Mouse (Mus musculus) hindbrain, embryonic 12.5 days (tissue): Measurements from ENCODE around the gene Gm49358. TPM values are rescaled to one million over a fixed set of nuclear protein-coding genes. Genes with fewer than 3 reads are reported as not detected.
A peak's percentile ranks its signal among the peaks of the same experiment; 100 is the strongest.

Source experiments
- ATAC-seq: fragments of 200-750 bp; cut with Nextera tagmentation; 2 replicates; pipeline ENCODE4 v1.8.0; 2017; ENCODE audit warnings: moderate TSS enrichment; ENCODE audit not compliant: low FRiP score
- H3K27ac ChIP-seq: fragments of 300-500 bp; sonication (generic); 2 replicates; pipeline ENCODE4 v1.5.1; 2016; ENCODE audit warnings: mild to moderate bottlenecking
- H3K27me3 ChIP-seq: fragments of 300-500 bp; sonication (generic); 2 replicates; pipeline ENCODE4 v1.6.1; 2016; ENCODE audit warnings: mild to moderate bottlenecking
- H3K36me3 ChIP-seq: fragments of 300-500 bp; sonication (generic); 2 replicates; pipeline ENCODE4 v1.6.1; 2016; ENCODE audit warnings: mild to moderate bottlenecking
- H3K4me1 ChIP-seq: fragments of 300-500 bp; sonication (generic); 2 replicates; pipeline ENCODE4 v1.6.1; 2016
- H3K4me2 ChIP-seq: fragments of 300-500 bp; sonication (generic); replicated peaks from 2 replicates; pipeline ENCODE4 v1.6.1; 2016; ENCODE audit warnings: mild to moderate bottlenecking
- H3K4me3 ChIP-seq: fragments of 300-500 bp; sonication (generic); 2 replicates; pipeline ENCODE4 v1.5.1; 2016; ENCODE audit warnings: mild to moderate bottlenecking
- H3K9ac ChIP-seq: fragments of 300-500 bp; sonication (generic); 2 replicates; pipeline ENCODE4 v1.6.1; 2016; ENCODE audit warnings: mild to moderate bottlenecking, moderate library complexity
- H3K9me3 ChIP-seq: fragments of 300-500 bp; sonication (generic); replicated peaks from 2 replicates; pipeline ENCODE4 v1.6.1; 2016; ENCODE audit warnings: mild to moderate bottlenecking
- WGBS: fragments of 180-500 bp; shearing (Covaris S2); methylation state at CpG from one replicate; pipeline ENCODE4 v1.1.7; 2016; 5-methylcytosine and 5-hydroxymethylcytosine counted together
- polyA plus RNA-seq: library from polyadenylated mRNA; unstranded; fragments of >200 nt; fragmentation: Nextera tagmentation; extraction: Ambion mirVana; gene quantifications from 2 replicates; pipeline ENCODE4 v1.2.1, GENCODE M21; 2016

Gm49358 gene
- polyA plus RNA-seq, 1 experiment from 2014 or later, result not detected

- Histone ChIP-seq H3K4me2 (no peak overlapping the region), H3K9me3 (0 out of 2 replicates have a peak, but pooled peaks cover 4% of the 10 kb centered on the region), H3K36me3 (no peaks in the 10 kb centered on the region), H3K4me3 (no peak overlapping the region), H3K4me1 (no peaks in the 10 kb centered on the region), H3K27me3 (no peaks in the 10 kb centered on the region), H3K27ac (no peak overlapping the region), H3K9ac (no peak overlapping the region)
- ATAC-seq, result no peak
- 48% methylated on average over 7 of the region's 7 CpGs for WGBS
Measured at GRCm38 (mm10) chr10:86761722-86762383, 1.9 kb upstream of the Gm49358 start.

- H3K36me3 ChIP-seq, result no peaks in the 10 kb centered on the region
- H3K9me3 ChIP-seq, result 0 out of 2 replicates have a peak, but pooled peaks cover 4% of the 10 kb centered on the region
- ATAC-seq, result no peak
- H3K27ac ChIP-seq, result no peak overlapping the region
- no peaks in the 10 kb centered on the region for H3K27me3 ChIP-seq
- WGBS, result 75% methylated on average over 3 of the region's 3 CpGs
- no peak overlapping the region for H3K4me3 ChIP-seq
- no peak overlapping the region for H3K4me2 ChIP-seq
- H3K4me1 ChIP-seq, result no peaks in the 10 kb centered on the region
- H3K9ac ChIP-seq, result no peak overlapping the region
Measured at GRCm38 (mm10) chr10:86762384-86762730, 1.4 kb upstream of the Gm49358 start.

- Histone ChIP-seq H3K4me1 (peaks cover 8% of the 10 kb centered on the region), H3K9ac (no peak overlapping the region), H3K4me2 (no peak overlapping the region), H3K36me3 (no peaks in the 10 kb centered on the region), H3K27ac (no peak overlapping the region), H3K27me3 (no peaks in the 10 kb centered on the region), H3K9me3 (0 out of 2 replicates have a peak, but pooled peaks cover 4% of the 10 kb centered on the region), H3K4me3 (no peak overlapping the region)
- WGBS, result 86% methylated on average over 4 of the region's 4 CpGs
- no peak for ATAC-seq
Measured at GRCm38 (mm10) chr10:86765344-86765966, 1.7 kb downstream of the Gm49358 start.

GRCm38 (mm10) chr10:86769216-86769615 lies 5.4 kb downstream of the Gm49358 start:
- H3K4me3 ChIP-seq, result no peak overlapping the region
- H3K4me1 ChIP-seq, result peaks cover 8% of the 10 kb centered on the region
- H3K9me3 ChIP-seq, result no peaks in the 10 kb centered on the region
- WGBS, result 59% methylated on average over 5 of the region's 5 CpGs
- no peak overlapping the region for H3K9ac ChIP-seq
- H3K4me2 ChIP-seq, result no peak overlapping the region
- H3K36me3 ChIP-seq, result no peaks in the 10 kb centered on the region
- no peak overlapping the region; the same call in 1 of the 2 replicates for H3K27ac ChIP-seq
- no peaks in the 10 kb centered on the region for H3K27me3 ChIP-seq
- no peak for ATAC-seq

GRCm38 (mm10) chr10:86769797-86770196 lies 6.0 kb downstream of the Gm49358 start:
- H3K4me2 ChIP-seq, result no peak overlapping the region
- H3K9ac ChIP-seq, result no peak overlapping the region
- no peaks in the 10 kb centered on the region for H3K27me3 ChIP-seq
- no peaks in the 10 kb centered on the region for H3K36me3 ChIP-seq
- H3K27ac ChIP-seq, result no peak overlapping the region; the same call in 1 of the 2 replicates
- peaks cover 8% of the 10 kb centered on the region for H3K4me1 ChIP-seq
- ATAC-seq, result peak; percentile 66
- no peak overlapping the region for H3K4me3 ChIP-seq
- no peaks in the 10 kb centered on the region for H3K9me3 ChIP-seq
- WGBS, result 35% methylated on average over 4 of the region's 4 CpGs

- H3K36me3 ChIP-seq, result no peaks in the 10 kb centered on the region
- H3K4me1 ChIP-seq, result peaks cover 8% of the 10 kb centered on the region
- H3K9me3 ChIP-seq, result no peaks in the 10 kb centered on the region
- H3K27me3 ChIP-seq, result no peaks in the 10 kb centered on the region
- ATAC-seq, result no peak
- H3K27ac ChIP-seq, result no peak overlapping the region
- H3K4me2 ChIP-seq, result no peak overlapping the region
- H3K4me3 ChIP-seq, result no peak overlapping the region
- WGBS, result 83% methylated on average over 5 of the region's 5 CpGs
- H3K9ac ChIP-seq, result no peak overlapping the region
Measured at GRCm38 (mm10) chr10:86771701-86772100, 7.9 kb downstream of the Gm49358 start.

GRCm38 (mm10) chr10:86772231-86772631 lies 8.5 kb downstream of the Gm49358 start:
- Histone ChIP-seq H3K27me3 (no peaks in the 10 kb centered on the region), H3K27ac (no peak overlapping the region), H3K36me3 (no peaks in the 10 kb centered on the region), H3K9me3 (no peaks in the 10 kb centered on the region), H3K4me3 (no peak overlapping the region), H3K9ac (no peak overlapping the region), H3K4me2 (no peak overlapping the region), H3K4me1 (peaks cover 8% of the 10 kb centered on the region)
- no peak for ATAC-seq
- WGBS, result 78% methylated on average over 6 of the region's 6 CpGs

- Histone ChIP-seq H3K4me2 (no peak overlapping the region), H3K4me1 (peaks cover 13% of the 10 kb centered on the region), H3K27me3 (no peaks in the 10 kb centered on the region; the same call in 1 of the 2 replicates), H3K36me3 (no peaks in the 10 kb centered on the region), H3K9ac (no peak overlapping the region), H3K9me3 (no peaks in the 10 kb centered on the region), H3K4me3 (no peak overlapping the region), H3K27ac (no peak overlapping the region)
- 79% methylated on average over 4 of the region's 4 CpGs for WGBS
- no peak for ATAC-seq
Measured at GRCm38 (mm10) chr10:86773360-86773759, 9.6 kb downstream of the Gm49358 start.

GRCm38 (mm10) chr10:86776281-86776680 lies 12.5 kb downstream of the Gm49358 start:
- no peaks in the 10 kb centered on the region for H3K9me3 ChIP-seq
- WGBS, result 74% methylated on average over 9 of the region's 9 CpGs
- H3K4me2 ChIP-seq, result no peak overlapping the region
- H3K9ac ChIP-seq, result no peak overlapping the region
- peaks cover 5% of the 10 kb centered on the region for H3K4me1 ChIP-seq
- ATAC-seq, result no peak
- peaks cover 13% of the 10 kb centered on the region; the same call in 1 of the 2 replicates for H3K27me3 ChIP-seq
- H3K4me3 ChIP-seq, result no peak overlapping the region
- H3K27ac ChIP-seq, result no peak overlapping the region
- no peaks in the 10 kb centered on the region for H3K36me3 ChIP-seq

GRCm38 (mm10) chr10:86777614-86778319 lies 14.0 kb downstream of the Gm49358 start:
- Histone ChIP-seq H3K4me1 (peaks cover 11% of the 10 kb centered on the region), H3K4me2 (peak overlapping the region; percentile 99), H3K27me3 (peaks cover 13% of the 10 kb centered on the region; the same call in 1 of the 2 replicates), H3K27ac (0 out of 2 replicates have a peak overlapping the region, but pooled peaks have one; percentile 41), H3K36me3 (no peaks in the 10 kb centered on the region), H3K9me3 (no peaks in the 10 kb centered on the region), H3K4me3 (peak overlapping the region; percentile 60), H3K9ac (peak overlapping the region; percentile 66; the same call in 1 of the 2 replicates)
- ATAC-seq, result peak; percentile 0; the same call in 1 of the 2 replicates
- WGBS, result 44% methylated on average over 19 of the region's 19 CpGs

- H3K4me2 ChIP-seq, result peak within 1 kb of the TSS; percentile 99
- under 1% methylated on average over 44 of the region's 44 CpGs for WGBS
- peaks cover 13% of the 10 kb centered on the region; the same call in 1 of the 2 replicates for H3K27me3 ChIP-seq
- H3K27ac ChIP-seq, result peak within 1 kb of the TSS; percentile 41
- H3K36me3 ChIP-seq, result no peaks in the 10 kb centered on the region
- no peaks in the 10 kb centered on the region for H3K9me3 ChIP-seq
- peak within 1 kb of the TSS; percentile 66 for H3K9ac ChIP-seq
- H3K4me1 ChIP-seq, result peaks cover 13% of the 10 kb centered on the region
- peak within 1 kb of the TSS; percentile 60 for H3K4me3 ChIP-seq
- peak; percentile 96 for ATAC-seq
Measured at GRCm38 (mm10) chr10:86778398-86779116, 14.8 kb downstream of the Gm49358 start, which contains the start of gene Nt5dc3. Gene Nt5dc3, plus strand, starts transcription at chr10:86779005.
